Mouse (Mus musculus) liver, embryonic 14.5 days (tissue): ENCODE results near the gene Map3k5. TPM values are rescaled to one million over a fixed set of nuclear protein-coding genes. Genes with fewer than 3 reads are reported as not detected.

Experiments
- ATAC-seq: fragments of 200-750 bp; cut with Nextera tagmentation; 2 replicates; pipeline ENCODE4 v1.8.0; 2017; ENCODE audit warnings: moderate number of reproducible peaks, mild to moderate bottlenecking, moderate library complexity; ENCODE audit not compliant: insufficient read depth
- DNase-seq, 3 experiments: peaks; one replicate each; pipeline ENCODE4 v3.0.0-alpha.2; 2012 to 2013; ENCODE audit warnings: low read depth in 3 of 3, low spot score in 3 of 3
- H3K27ac ChIP-seq: fragments of 300-500 bp; sonication (generic); 2 replicates; pipeline ENCODE4 v1.5.1; 2014; ENCODE audit warnings: moderate library complexity, mild to moderate bottlenecking, control low read depth, inconsistent platforms
- H3K27me3 ChIP-seq: fragments of 300-500 bp; sonication (generic); 2 replicates; pipeline ENCODE4 v1.6.1; 2014; ENCODE audit warnings: mild to moderate bottlenecking, low read length, moderate library complexity; ENCODE audit not compliant: control insufficient read depth, insufficient read depth
- H3K36me3 ChIP-seq: fragments of 300-500 bp; sonication (generic); replicated peaks from 2 replicates; pipeline ENCODE4 v1.6.1; 2014; ENCODE audit warnings: low read depth; ENCODE audit not compliant: control insufficient read depth, insufficient read depth
- H3K4me1 ChIP-seq, 2 experiments: fragments of 200-500 bp in 1 of 2; fragments of 300-500 bp in 1 of 2; sonication (generic) in 1 of 2; replicated peaks; 2 replicates each; pipeline ENCODE4 v1.6.1; 2012 to 2014; ENCODE audit warnings: antibody characterized with exemption in 1 of 2, inconsistent platforms in 1 of 2, low read length in 1 of 2; ENCODE audit not compliant: control insufficient read depth in 2 of 2, insufficient read depth in 2 of 2
- H3K4me2 ChIP-seq: fragments of 300-500 bp; sonication (generic); 2 replicates; pipeline ENCODE4 v1.6.1; 2014; ENCODE audit warnings: low read depth, mild to moderate bottlenecking, control low read depth, moderate library complexity
- H3K4me3 ChIP-seq, 2 experiments: fragments of 200-500 bp in 1 of 2; fragments of 300-500 bp in 1 of 2; sonication (generic) in 1 of 2; 2 replicates each; pipeline ENCODE4 v1.5.1; 2012 to 2014; ENCODE audit warnings: low read depth in 2 of 2, low read length in 2 of 2, mild to moderate bottlenecking in 2 of 2, control low read depth in 1 of 2, inconsistent platforms in 1 of 2, moderate library complexity in 1 of 2; ENCODE audit not compliant: insufficient read depth in 1 of 2
- H3K9ac ChIP-seq: fragments of 300-500 bp; sonication (generic); replicated peaks from 2 replicates; pipeline ENCODE4 v1.6.1; 2014; ENCODE audit warnings: mild to moderate bottlenecking, control low read depth, moderate library complexity
- H3K9me3 ChIP-seq: fragments of 300-500 bp; sonication (generic); 2 replicates; pipeline ENCODE4 v1.6.1; 2016; ENCODE audit warnings: low read length, mixed read lengths; ENCODE audit not compliant: control insufficient read depth
- CTCF ChIP-seq: IDR thresholded peaks from 2 replicates; pipeline ENCODE4 v1.5.1; 2016; ENCODE audit warnings: antibody characterized with exemption, low read depth, control low read depth
- EP300 ChIP-seq: IDR thresholded peaks from 2 replicates; pipeline ENCODE4 v1.6.1; 2016; ENCODE audit warnings: antibody characterized with exemption, low read depth
- WGBS: fragments of 180-500 bp; shearing (Covaris S2); extraction: QIAGEN DNeasy Blood & Tissue Kit; methylation state at CpG from one replicate; pipeline ENCODE4 v1.1.7; 2014; ENCODE audit not compliant: insufficient replicate concordance; 5-methylcytosine and 5-hydroxymethylcytosine counted together
- polyA plus RNA-seq, 2 experiments: library from polyadenylated mRNA; depleted of rRNA in 1 of 2; stranded (reverse) in 1 of 2; unstranded in 1 of 2; fragments of >200 nt; fragmentation: Nextera tagmentation in 1 of 2; extraction: Ambion mirVana in 1 of 2; gene quantifications; 2 replicates each; pipeline versions ENCODE4 v1.2.1 to v1.2.3; 2012 to 2014

The Map3k5 gene
- polyA plus RNA-seq, 2 experiments: 1.0 to 1.1 TPM

- H3K9ac ChIP-seq: no peak overlapping the region
- no peak for TF ChIP-seq CTCF
- no peak for TF ChIP-seq EP300
- H3K27ac ChIP-seq: no peak overlapping the region
- H3K9me3 ChIP-seq: no peaks in the 10 kb centered on the region
- ATAC-seq (peak; percentile 31; the same call in 1 of the 2 replicates), DNase-seq (no peak)
- no peaks in the 10 kb centered on the region for H3K27me3 ChIP-seq
- no peaks in the 10 kb centered on the region for H3K36me3 ChIP-seq
- 70% methylated on average over 4 of the region's 4 CpGs for WGBS
- H3K4me2 ChIP-seq: no peak overlapping the region
- no peak overlapping the region for H3K4me3 ChIP-seq
- peaks cover 0 to 28% of the 10 kb centered on the region in 2 experiments; a peak in 2 of 4 replicates for H3K4me1 ChIP-seq
Measured at GRCm38 (mm10) chr10:20167467-20167866, 233.2 kb downstream of the Map3k5 start.

- Histone ChIP-seq H3K27me3 (no peaks in the 10 kb centered on the region), H3K4me1 (peaks cover 0 to 28% of the 10 kb centered on the region in 2 experiments; a peak in 2 of 4 replicates), H3K36me3 (no peaks in the 10 kb centered on the region), H3K4me3 (no peak overlapping the region), H3K27ac (no peak overlapping the region), H3K4me2 (no peak overlapping the region), H3K9me3 (no peaks in the 10 kb centered on the region), H3K9ac (no peak overlapping the region)
- TF ChIP-seq CTCF: no peak
- TF ChIP-seq EP300: no peak
- 60% methylated on average over 3 of the region's 3 CpGs for WGBS
- DNase-seq: no peak
- ATAC-seq: no peak
Measured at GRCm38 (mm10) chr10:20169182-20169674, 235.0 kb downstream of the Map3k5 start.

GRCm38 (mm10) chr10:20169927-20170604, 235.8 kb downstream of the Map3k5 start:
- H3K4me2 ChIP-seq: no peak overlapping the region
- H3K9me3 ChIP-seq: no peaks in the 10 kb centered on the region
- 25% methylated on average over 19 of the region's 19 CpGs for WGBS
- peak; percentile 3; the same call in 1 of the 2 replicates for ATAC-seq
- peaks cover 0 to 28% of the 10 kb centered on the region in 2 experiments; a peak in 2 of 4 replicates for H3K4me1 ChIP-seq
- no peak overlapping the region for H3K9ac ChIP-seq
- TF ChIP-seq CTCF (no peak), EP300 (no peak)
- no peaks in the 10 kb centered on the region for H3K27me3 ChIP-seq
- H3K36me3 ChIP-seq: no peaks in the 10 kb centered on the region
- H3K4me3 ChIP-seq: peak overlapping the region in 1 of 2 experiments; percentile 2; a peak in 1 of 4 replicates
- DNase-seq: no peak
- no peak overlapping the region for H3K27ac ChIP-seq

GRCm38 (mm10) chr10:20170605-20171088, 236.4 kb downstream of the Map3k5 start:
- H3K9ac ChIP-seq: no peak overlapping the region
- no peaks in the 10 kb centered on the region for H3K36me3 ChIP-seq
- no peak overlapping the region for H3K27ac ChIP-seq
- no peaks in the 10 kb centered on the region for H3K27me3 ChIP-seq
- H3K4me2 ChIP-seq: no peak overlapping the region
- ATAC-seq (peak; percentile 56; the same call in 1 of the 2 replicates), DNase-seq (no peak)
- no peaks in the 10 kb centered on the region for H3K9me3 ChIP-seq
- peak overlapping the region in 1 of 2 experiments; percentile 2; a peak in 1 of 4 replicates for H3K4me3 ChIP-seq
- WGBS: 74% methylated on average over 11 of the region's 11 CpGs
- peaks cover 0 to 28% of the 10 kb centered on the region in 2 experiments; a peak in 2 of 4 replicates for H3K4me1 ChIP-seq
- TF ChIP-seq CTCF: peak; percentile 86
- no peak for TF ChIP-seq EP300

GRCm38 (mm10) chr10:20171209-20171608, 236.9 kb downstream of the Map3k5 start:
- H3K27ac ChIP-seq: no peak overlapping the region
- whole genome bisulfite sequencing: 87% methylated on average over 12 of the region's 12 CpGs
- no peak for TF ChIP-seq CTCF
- no peak for TF ChIP-seq EP300

More at GRCm38 (mm10) chr10:20171209-20171608, 236.9 kb downstream of the Map3k5 start:
- Histone ChIP-seq H3K4me2 (no peak overlapping the region), H3K9ac (no peak overlapping the region), H3K27me3 (no peaks in the 10 kb centered on the region), H3K4me1 (peaks cover 0 to 28% of the 10 kb centered on the region in 2 experiments; a peak in 2 of 4 replicates), H3K9me3 (no peaks in the 10 kb centered on the region), H3K36me3 (no peaks in the 10 kb centered on the region), H3K4me3 (no peak overlapping the region)
- no peak for ATAC-seq
- DNase-seq: no peak
